Mouse (Mus musculus): ENCODE data around the gene Ccdc12. TPM values are rescaled to one million over a fixed set of nuclear protein-coding genes. Genes with fewer than 3 reads are reported as not detected.
A peak's percentile ranks its signal among the peaks of the same experiment; 100 is the strongest.

Ccdc12 gene
- polyA plus RNA-seq, 1 experiment from 2014 or later: 122 TPM

DNA sequence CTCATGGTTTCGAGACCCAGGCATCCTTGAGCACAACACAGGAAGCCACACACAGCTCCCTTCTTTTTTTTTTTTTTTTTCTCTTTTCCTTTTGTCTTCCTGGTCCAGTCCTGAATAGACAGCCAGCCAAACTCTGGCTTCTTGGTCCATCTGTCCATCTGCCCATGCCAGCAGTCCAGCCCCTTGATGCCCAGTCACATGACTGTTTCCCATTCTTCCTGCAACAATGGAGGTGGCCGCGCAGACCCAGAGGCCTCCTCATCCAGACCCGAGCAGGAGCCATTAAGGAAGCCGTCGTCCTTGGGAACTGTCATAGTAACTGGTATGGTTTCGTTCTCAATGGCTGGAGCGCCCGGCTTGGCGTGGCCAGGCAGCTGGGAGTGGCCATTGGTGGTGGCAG, 65.8 kb downstream of the Ccdc12 start:
- no peaks in the 10 kb centered on the region for H3K27me3 ChIP-seq (replicated peaks; ENCODE audit: control insufficient read depth, insufficient read depth, low read length)
- no peak overlapping the region for H3K9ac ChIP-seq (ENCODE audit: low read depth, low read length)
- H3K36me3 ChIP-seq (ENCODE audit: control insufficient read depth, insufficient read depth): peaks cover 13% of the 10 kb centered on the region
- ATAC-seq: no peak
- H3K4me1 ChIP-seq (replicated peaks; ENCODE audit: control insufficient read depth, insufficient read depth, low read length): no peaks in the 10 kb centered on the region
- H3K27ac ChIP-seq (ENCODE audit: low read depth, low read length): no peak overlapping the region
- 90% methylated on average over 10 of the region's 10 CpGs for WGBS
- TF ChIP-seq CTCF (IDR thresholded peaks at IDR 0.05; ENCODE audit: low read depth): no peak
- no peak overlapping the region for H3K4me2 ChIP-seq (replicated peaks; ENCODE audit: low read depth)
- no peaks in the 10 kb centered on the region for H3K9me3 ChIP-seq (ENCODE audit: control insufficient read depth)
- no peak overlapping the region for H3K4me3 ChIP-seq (ENCODE audit: low read depth, low read length)

DNA sequence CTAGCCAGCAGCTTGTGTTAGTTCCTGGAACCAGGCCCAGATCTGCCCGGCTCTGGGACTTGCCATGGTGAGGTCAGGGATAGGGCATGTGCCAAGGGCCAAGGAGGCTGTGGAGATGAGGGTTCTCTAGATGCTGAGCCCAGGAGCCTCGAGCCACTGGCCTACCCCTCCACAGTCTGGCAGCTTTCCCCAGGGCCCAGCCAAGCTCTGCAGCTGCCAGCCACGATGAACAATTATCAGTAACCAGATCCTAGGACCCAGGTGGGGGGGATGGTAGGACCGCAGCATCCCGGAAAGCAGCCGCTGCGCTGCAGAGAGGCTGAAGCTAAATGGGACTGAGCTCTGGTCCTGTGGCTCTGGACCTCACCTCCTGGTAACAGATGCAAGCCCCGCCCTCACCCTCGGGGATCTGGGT, 69.4 kb downstream of the Ccdc12 start:
- Histone ChIP-seq H3K27me3 (replicated peaks; ENCODE audit: control insufficient read depth, insufficient read depth, low read length) (no peaks in the 10 kb centered on the region), H3K9ac (ENCODE audit: low read depth, low read length) (no peak overlapping the region), H3K36me3 (ENCODE audit: control insufficient read depth, insufficient read depth) (peaks cover 13% of the 10 kb centered on the region), H3K4me3 (ENCODE audit: low read depth, low read length) (no peak overlapping the region), H3K4me2 (replicated peaks; ENCODE audit: low read depth) (no peak overlapping the region), H3K27ac (ENCODE audit: low read depth, low read length) (no peak overlapping the region; the same call in 1 of the 2 replicates), H3K9me3 (ENCODE audit: control insufficient read depth) (no peaks in the 10 kb centered on the region), H3K4me1 (replicated peaks; ENCODE audit: control insufficient read depth, insufficient read depth, low read length) (no peaks in the 10 kb centered on the region)
- ATAC-seq: no peak
- no peak for TF ChIP-seq CTCF (IDR thresholded peaks at IDR 0.05; ENCODE audit: low read depth)
- 46% methylated on average over 9 of the region's 9 CpGs for WGBS

DNA sequence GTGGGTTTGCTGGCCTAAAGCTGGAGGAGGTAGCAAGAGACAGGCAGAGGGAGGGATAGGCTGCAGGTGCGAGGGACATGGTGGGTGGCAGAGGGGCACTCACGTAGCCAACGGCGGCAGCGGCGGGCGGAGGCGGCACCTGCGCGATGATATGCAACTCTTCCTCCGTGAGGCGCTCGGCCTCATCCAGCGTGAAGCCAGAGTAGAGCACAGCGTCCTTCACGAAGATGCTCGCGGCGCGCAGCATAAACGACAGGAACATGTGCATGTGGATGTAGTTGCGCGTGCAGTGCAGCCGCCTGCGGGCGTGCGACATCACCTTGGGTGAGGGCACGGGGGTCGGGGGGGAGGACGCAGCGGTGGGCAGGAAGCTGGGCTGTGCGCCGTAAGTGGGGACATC, 70.6 kb downstream of the Ccdc12 start:
- 63% methylated on average over 31 of the region's 33 CpGs for WGBS
- no peak overlapping the region for H3K4me2 ChIP-seq (replicated peaks; ENCODE audit: low read depth)

DNA sequence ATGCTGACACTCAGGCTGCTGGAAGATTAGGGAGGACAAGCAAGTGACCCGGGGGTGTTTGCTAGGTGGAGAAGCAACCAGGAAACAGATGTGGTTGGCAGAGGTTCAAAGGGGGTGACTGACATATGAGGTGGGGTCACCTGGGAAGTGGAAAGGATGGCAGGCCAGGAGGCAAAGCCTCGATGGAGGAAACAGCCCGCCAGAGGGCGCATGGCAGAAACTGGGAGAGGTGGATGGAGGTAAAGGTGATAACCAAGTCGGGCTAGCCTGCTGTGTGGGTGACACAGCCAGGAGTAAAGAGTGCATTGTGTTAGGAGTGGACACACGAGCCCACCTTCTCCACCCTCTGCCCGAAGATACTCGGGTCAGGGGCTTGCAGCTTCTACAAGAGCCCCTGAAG, 73.5 kb downstream of the Ccdc12 start:
- H3K9me3 ChIP-seq (ENCODE audit: control insufficient read depth): no peaks in the 10 kb centered on the region
- H3K27me3 ChIP-seq (replicated peaks; ENCODE audit: control insufficient read depth, insufficient read depth, low read length): 0 out of 2 replicates have a peak, but pooled peaks cover 11% of the 10 kb centered on the region
- no peak for ATAC-seq

More for the DNA sequence above, 70.6 kb downstream of the Ccdc12 start:
- Histone ChIP-seq H3K9me3 (ENCODE audit: control insufficient read depth) (no peaks in the 10 kb centered on the region), H3K9ac (ENCODE audit: low read depth, low read length) (no peak overlapping the region), H3K36me3 (ENCODE audit: control insufficient read depth, insufficient read depth) (peaks cover 13% of the 10 kb centered on the region), H3K27ac (ENCODE audit: low read depth, low read length) (no peak overlapping the region), H3K27me3 (replicated peaks; ENCODE audit: control insufficient read depth, insufficient read depth, low read length) (0 out of 2 replicates have a peak, but pooled peaks cover 3% of the 10 kb centered on the region), H3K4me1 (replicated peaks; ENCODE audit: control insufficient read depth, insufficient read depth, low read length) (no peaks in the 10 kb centered on the region), H3K4me3 (ENCODE audit: low read depth, low read length) (no peak overlapping the region)
- no peak for TF ChIP-seq CTCF (IDR thresholded peaks at IDR 0.05; ENCODE audit: low read depth)
- ATAC-seq: no peak

DNA sequence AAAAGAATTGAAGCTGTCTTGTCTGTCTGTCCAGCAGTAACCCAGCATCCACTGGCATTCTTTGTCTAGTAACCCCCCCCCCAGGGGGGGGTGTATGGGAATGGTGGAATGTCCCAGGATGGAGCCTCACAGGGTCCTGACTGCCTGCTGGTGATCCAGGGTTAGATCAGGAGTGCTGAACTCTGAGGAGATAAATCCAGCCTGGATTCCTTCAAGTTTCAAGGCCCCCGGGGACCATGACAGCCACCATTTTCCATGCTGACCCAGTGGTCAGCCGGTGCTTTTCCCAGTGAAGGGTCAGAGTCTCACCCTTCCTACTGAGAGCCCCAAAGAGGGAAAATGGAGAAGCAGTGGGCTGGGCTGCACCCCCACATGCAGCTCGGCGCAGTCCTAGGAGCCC, 75.6 kb downstream of the Ccdc12 start:
- Histone ChIP-seq H3K4me1 (replicated peaks; ENCODE audit: control insufficient read depth, insufficient read depth, low read length) (0 out of 2 replicates have a peak, but pooled peaks cover 7% of the 10 kb centered on the region), H3K9me3 (ENCODE audit: control insufficient read depth) (no peaks in the 10 kb centered on the region), H3K9ac (ENCODE audit: low read depth, low read length) (no peak overlapping the region), H3K4me2 (replicated peaks; ENCODE audit: low read depth) (no peak overlapping the region; the same call in 1 of the 2 replicates), H3K36me3 (ENCODE audit: control insufficient read depth, insufficient read depth) (no peaks in the 10 kb centered on the region; the same call in 1 of the 2 replicates), H3K27ac (ENCODE audit: low read depth, low read length) (no peak overlapping the region), H3K4me3 (ENCODE audit: low read depth, low read length) (no peak overlapping the region), H3K27me3 (replicated peaks; ENCODE audit: control insufficient read depth, insufficient read depth, low read length) (0 out of 2 replicates have a peak, but pooled peaks cover 19% of the 10 kb centered on the region)
- TF ChIP-seq CTCF (IDR thresholded peaks at IDR 0.05; ENCODE audit: low read depth): no peak
- 71% methylated on average over 4 of the region's 4 CpGs for WGBS
- no peak for ATAC-seq

More for the DNA sequence above, 73.5 kb downstream of the Ccdc12 start:
- 12% methylated on average over 8 of the region's 8 CpGs for WGBS
- no peak overlapping the region for H3K27ac ChIP-seq (ENCODE audit: low read depth, low read length)
- H3K9ac ChIP-seq (ENCODE audit: low read depth, low read length): no peak overlapping the region
- 0 out of 2 replicates have a peak, but pooled peaks cover 7% of the 10 kb centered on the region for H3K4me1 ChIP-seq (replicated peaks; ENCODE audit: control insufficient read depth, insufficient read depth, low read length)
- peak; percentile 78 for TF ChIP-seq CTCF (IDR thresholded peaks at IDR 0.05; ENCODE audit: low read depth)
- H3K4me3 ChIP-seq (ENCODE audit: low read depth, low read length): no peak overlapping the region
- no peak overlapping the region for H3K4me2 ChIP-seq (replicated peaks; ENCODE audit: low read depth)
- H3K36me3 ChIP-seq (ENCODE audit: control insufficient read depth, insufficient read depth): peaks cover 7% of the 10 kb centered on the region; the same call in 1 of the 2 replicates

DNA sequence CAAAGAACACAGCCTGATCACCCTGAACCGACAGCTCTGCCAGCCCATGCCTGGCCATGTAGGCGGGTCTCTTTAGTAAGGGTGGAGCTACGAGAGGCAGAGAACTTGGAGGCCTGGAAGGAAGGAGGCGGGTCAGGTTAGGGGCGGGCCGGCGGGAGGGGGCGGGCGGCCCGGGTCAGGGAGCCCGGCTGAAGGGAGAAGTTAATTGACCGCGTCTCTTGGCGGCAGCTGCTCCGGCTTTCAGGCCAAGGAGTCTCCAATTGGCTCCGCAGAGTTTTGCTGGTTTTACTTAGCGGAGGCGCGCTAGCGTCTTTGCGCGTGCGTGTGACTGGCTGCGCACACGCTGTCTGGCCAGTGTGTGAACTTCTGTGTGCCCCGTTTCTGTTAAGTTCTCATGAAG, 76.3 kb downstream of the Ccdc12 start:
- peak overlapping the region; percentile 63 for H3K4me2 ChIP-seq (replicated peaks; ENCODE audit: low read depth)
- H3K4me3 ChIP-seq (ENCODE audit: low read depth, low read length): peak overlapping the region; percentile 25
- 0 out of 2 replicates have a peak, but pooled peaks cover 19% of the 10 kb centered on the region for H3K27me3 ChIP-seq (replicated peaks; ENCODE audit: control insufficient read depth, insufficient read depth, low read length)
- H3K27ac ChIP-seq (ENCODE audit: low read depth, low read length): no peak overlapping the region; the same call in 1 of the 2 replicates
- H3K9ac ChIP-seq (ENCODE audit: low read depth, low read length): no peak overlapping the region
- no peaks in the 10 kb centered on the region; the same call in 1 of the 2 replicates for H3K36me3 ChIP-seq (ENCODE audit: control insufficient read depth, insufficient read depth)
- peak; percentile 80 for ATAC-seq
- TF ChIP-seq CTCF (IDR thresholded peaks at IDR 0.05; ENCODE audit: low read depth): 0 out of 2 replicates have a peak, but pooled peaks have one; percentile 2
- no peaks in the 10 kb centered on the region for H3K9me3 ChIP-seq (ENCODE audit: control insufficient read depth)
- under 1% methylated on average over 26 of the region's 26 CpGs for WGBS
- 0 out of 2 replicates have a peak, but pooled peaks cover 7% of the 10 kb centered on the region for H3K4me1 ChIP-seq (replicated peaks; ENCODE audit: control insufficient read depth, insufficient read depth, low read length)
